9 mouse cellular contexts compared by ENCODE assay signal in the genomic region with DNA sequence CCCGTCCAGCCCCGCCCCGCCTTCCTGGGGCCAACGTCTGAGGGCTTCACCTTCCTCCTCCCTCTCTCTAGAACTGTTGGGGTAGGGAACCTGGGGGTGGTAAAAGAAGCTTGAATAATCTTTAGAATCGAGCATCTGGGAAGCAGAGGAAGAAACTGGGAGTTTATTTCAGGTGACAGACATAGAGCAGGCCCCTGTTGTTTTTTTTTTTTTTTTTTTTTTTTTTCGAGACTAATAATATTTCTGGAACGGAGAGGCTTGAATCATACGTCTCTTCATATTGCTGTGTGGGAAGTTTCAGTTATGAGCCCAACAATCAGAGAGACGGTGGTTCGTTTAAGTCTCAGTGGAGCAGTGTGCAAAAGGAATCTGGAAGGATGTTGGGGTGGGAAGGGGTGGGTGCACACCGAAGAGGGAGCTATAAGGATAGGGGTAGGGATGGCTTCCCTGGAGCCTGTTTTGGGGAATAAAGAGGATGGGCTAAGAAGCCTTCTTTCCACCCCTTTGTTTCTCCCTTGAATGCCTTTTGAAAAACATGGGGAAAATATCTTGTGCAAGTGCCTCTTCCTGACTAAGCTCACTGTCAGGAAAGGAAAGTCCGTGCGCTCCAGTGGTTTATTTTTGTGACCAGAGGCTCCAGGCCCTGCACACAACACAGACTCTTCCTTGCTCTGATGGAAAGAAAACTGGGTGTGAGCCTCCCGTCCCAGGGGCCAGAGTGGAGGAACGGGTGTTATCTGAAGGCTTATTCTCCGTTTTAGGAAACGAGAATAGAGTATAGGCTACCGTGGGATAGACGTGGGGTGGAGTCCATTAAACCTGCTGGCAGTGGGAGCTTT. TPM values are rescaled to one million over a fixed set of nuclear protein-coding genes. Genes with fewer than 3 reads are reported as not detected.
DNase-seq lines count a peak whose midpoint lies in the region; ATAC-seq lines count a peak whose summit lies in the region.
"Had no signal": no experiment of that assay in that cellular context is flagged by ENCODE, and none has a peak within 500 bp of the region (broad histone marks: within the 10 kb centered on the region; RNA-seq: fewer than 3 reads in every experiment).

No protein-coding gene starts in this region.

- no peak overlapping the region for H3K4me3 ChIP-seq in embryonic facial prominence, embryonic 12.5 days

- DNase-seq in heart, adult 11 months = peak; percentile 96
- no peak for DNase-seq in heart, postnatal 25 days (ENCODE audit: low spot score)
- DNase-seq in heart, postnatal 4 days = peak; percentile 22
- DNase-seq in cerebellum, postnatal 36 days = no peak
- DNase-seq in gastrocnemius, postnatal 10 days = no peak
- no peak for DNase-seq in adrenal gland, postnatal 25 days
- DNase-seq: cerebellum, adult 11-12 months had no signal

- no peak overlapping the region for H3K9ac ChIP-seq in embryonic facial prominence, embryonic 12.5 days

- H3K27me3 ChIP-seq in embryonic facial prominence, embryonic 12.5 days = 0 out of 2 replicates have a peak, but pooled peaks cover 3% of the 10 kb centered on the region

- H3K4me2 ChIP-seq in embryonic facial prominence, embryonic 12.5 days (replicated peaks) = peak overlapping the region; percentile 39

- no peaks in the 10 kb centered on the region for H3K9me3 ChIP-seq in embryonic facial prominence, embryonic 12.5 days

- WGBS in embryonic facial prominence, embryonic 12.5 days = 28% methylated on average over 19 of the region's 19 CpGs

- ATAC-seq in embryonic facial prominence, embryonic 12.5 days (ENCODE audit: insufficient number of reproducible peaks, insufficient read depth, low FRiP score, low TSS enrichment) = no peak
- ATAC-seq in megakaryocyte-erythroid progenitor cell, adult 5-6 weeks (replicated peaks; ENCODE audit: low FRiP score, low TSS enrichment, poor library complexity, severe bottlenecking) = peak; percentile 34; the same call in 1 of the 2 replicates

- H3K27ac ChIP-seq in embryonic facial prominence, embryonic 12.5 days = peak overlapping the region; percentile 54

- H3K36me3 ChIP-seq in embryonic facial prominence, embryonic 12.5 days = no peaks in the 10 kb centered on the region

- intact Hi-C loops in heart, postnatal 25 days (cut with DNase I) = loop anchor here (2.0 kb wide), 1 partner anchor 25 kb away; no protein-coding TSS in a partner anchor

- H3K4me1 ChIP-seq in embryonic facial prominence, embryonic 12.5 days = peaks cover 15% of the 10 kb centered on the region

RNA-seq across cellular contexts. Expression of gene Cryzl2, which starts 14.4 kb away (rescaled TPM):
- total RNA-seq in heart, postnatal 25 days (2021) = 10 to 100 TPM in 1 of 2 experiments, 1 to 10 TPM in 1; 8.4 to 10.3 TPM
- 8.5 and 11.0 TPM in 2 replicates for polyA plus RNA-seq in embryonic facial prominence, embryonic 12.5 days (2016; fragmentation: Nextera tagmentation; extraction: Ambion mirVana)
- total RNA-seq in heart, postnatal 4 days (2021) = 10 to 100 TPM; 20.1 to 22.8 TPM
- total RNA-seq in megakaryocyte-erythroid progenitor cell, adult 5-6 weeks (2014; fragmentation: Nextera tagmentation) = 13.6 and 24.1 TPM in 2 replicates
- 23.6 and 31.5 TPM in 2 replicates for total RNA-seq in megakaryocyte-erythroid progenitor cell, adult 5-6 weeks (2017)
- 1 to 10 TPM; 2.8 to 3.9 TPM for total RNA-seq in gastrocnemius, postnatal 10 days (2021)
- total RNA-seq in adrenal gland, postnatal 25 days (2021) = 45.7 and 60.0 TPM in 2 replicates

RNA-seq across cellular contexts. Expression of gene Rasal2, which starts 31.5 kb away (rescaled TPM):
- 10 to 100 TPM; 21.6 to 34.8 TPM for total RNA-seq in heart, postnatal 25 days (2021)
- 15.8 and 16.2 TPM in 2 replicates for polyA plus RNA-seq in embryonic facial prominence, embryonic 12.5 days (2016; fragmentation: Nextera tagmentation; extraction: Ambion mirVana)
- 10 to 100 TPM; 32.6 to 35.7 TPM for total RNA-seq in heart, postnatal 4 days (2021)
- total RNA-seq in megakaryocyte-erythroid progenitor cell, adult 5-6 weeks (2014; fragmentation: Nextera tagmentation) = 3.2 and 6.6 TPM in 2 replicates
- total RNA-seq in megakaryocyte-erythroid progenitor cell, adult 5-6 weeks (2017) = 1.9 and 4.6 TPM in 2 replicates
- 10 to 100 TPM; 13.1 to 17.4 TPM for total RNA-seq in gastrocnemius, postnatal 10 days (2021)
- 14.5 and 16.9 TPM in 2 replicates for total RNA-seq in adrenal gland, postnatal 25 days (2021)

Comparison
In these comparisons a context has a peak if more than half of its experiments do, and no peak if none do; other contexts are left out.
1. DNase-seq: peak in heart, adult 11 months (single experiment) and heart, postnatal 4 days (single experiment); none in heart, postnatal 25 days (single experiment), cerebellum, postnatal 36 days (0 of 2), gastrocnemius, postnatal 10 days (single experiment) and adrenal gland, postnatal 25 days (single experiment).